Mouse (Mus musculus) neural tube, embryonic 11.5 days (tissue): ENCODE results near the gene Tmcc3. TPM values are rescaled to one million over a fixed set of nuclear protein-coding genes. Genes with fewer than 3 reads are reported as not detected.

Source experiments
- ATAC-seq: fragments of 200-750 bp; cut with Nextera tagmentation; 2 replicates; pipeline ENCODE4 v1.8.0; 2017; ENCODE audit warnings: moderate number of reproducible peaks, mild to moderate bottlenecking, moderate TSS enrichment, moderate library complexity; ENCODE audit not compliant: insufficient read depth, low FRiP score, low TSS enrichment
- DNase-seq: peaks from one replicate; pipeline ENCODE4 v3.0.0-alpha.2; 2015; ENCODE audit warnings: low spot score
- H3K27ac ChIP-seq: fragments of 300-500 bp; sonication (generic); 2 replicates; pipeline ENCODE4 v1.5.1; 2014; ENCODE audit warnings: low read depth, mild to moderate bottlenecking, low read length
- H3K27me3 ChIP-seq: fragments of 300-500 bp; sonication (generic); 2 replicates; pipeline ENCODE4 v1.6.1; 2014; ENCODE audit warnings: mild to moderate bottlenecking, low read length, mixed read lengths; ENCODE audit not compliant: control insufficient read depth, insufficient read depth
- H3K36me3 ChIP-seq: fragments of 300-500 bp; sonication (generic); 2 replicates; pipeline ENCODE4 v1.6.1; 2014; ENCODE audit warnings: mild to moderate bottlenecking, low read length, moderate library complexity, mixed read lengths; ENCODE audit not compliant: control insufficient read depth, insufficient read depth
- H3K4me1 ChIP-seq: fragments of 300-500 bp; sonication (generic); 2 replicates; pipeline ENCODE4 v1.6.1; 2014; ENCODE audit warnings: low read length, mixed read lengths; ENCODE audit not compliant: control insufficient read depth, insufficient read depth
- H3K4me2 ChIP-seq: fragments of 300-500 bp; sonication (generic); 2 replicates; pipeline ENCODE4 v1.6.1; 2014; ENCODE audit warnings: low read depth, mild to moderate bottlenecking, moderate library complexity
- H3K4me3 ChIP-seq: fragments of 300-500 bp; sonication (generic); 2 replicates; pipeline ENCODE4 v1.5.1; 2014; ENCODE audit warnings: low read depth, low read length
- H3K9ac ChIP-seq: fragments of 300-500 bp; sonication (generic); 2 replicates; pipeline ENCODE4 v1.6.1; 2014; ENCODE audit warnings: mild to moderate bottlenecking, low read length
- H3K9me3 ChIP-seq: fragments of 300-500 bp; sonication (generic); 2 replicates; pipeline ENCODE4 v1.6.1; 2016; ENCODE audit warnings: low read length; ENCODE audit not compliant: control insufficient read depth
- WGBS: fragments of 180-500 bp; shearing (Covaris S2); extraction: QIAGEN DNeasy Blood & Tissue Kit; methylation state at CpG from one replicate; pipeline ENCODE4 v1.1.7; 2014; 5-methylcytosine and 5-hydroxymethylcytosine counted together
- polyA plus RNA-seq: library from polyadenylated mRNA; unstranded; fragments of >200 nt; fragmentation: Nextera tagmentation; extraction: Ambion mirVana; gene quantifications from 2 replicates; pipeline ENCODE4 v1.2.1, GENCODE M21; 2014

Gene Tmcc3
- polyA plus RNA-seq, 1 experiment from 2014 or later, result 6.1 TPM

GRCm38 (mm10) chr10:94562991-94563390, 251.2 kb downstream of the Tmcc3 start:
- WGBS, result 86% methylated on average over 3 of the region's 3 CpGs
- no peak for DNase-seq

DNA sequence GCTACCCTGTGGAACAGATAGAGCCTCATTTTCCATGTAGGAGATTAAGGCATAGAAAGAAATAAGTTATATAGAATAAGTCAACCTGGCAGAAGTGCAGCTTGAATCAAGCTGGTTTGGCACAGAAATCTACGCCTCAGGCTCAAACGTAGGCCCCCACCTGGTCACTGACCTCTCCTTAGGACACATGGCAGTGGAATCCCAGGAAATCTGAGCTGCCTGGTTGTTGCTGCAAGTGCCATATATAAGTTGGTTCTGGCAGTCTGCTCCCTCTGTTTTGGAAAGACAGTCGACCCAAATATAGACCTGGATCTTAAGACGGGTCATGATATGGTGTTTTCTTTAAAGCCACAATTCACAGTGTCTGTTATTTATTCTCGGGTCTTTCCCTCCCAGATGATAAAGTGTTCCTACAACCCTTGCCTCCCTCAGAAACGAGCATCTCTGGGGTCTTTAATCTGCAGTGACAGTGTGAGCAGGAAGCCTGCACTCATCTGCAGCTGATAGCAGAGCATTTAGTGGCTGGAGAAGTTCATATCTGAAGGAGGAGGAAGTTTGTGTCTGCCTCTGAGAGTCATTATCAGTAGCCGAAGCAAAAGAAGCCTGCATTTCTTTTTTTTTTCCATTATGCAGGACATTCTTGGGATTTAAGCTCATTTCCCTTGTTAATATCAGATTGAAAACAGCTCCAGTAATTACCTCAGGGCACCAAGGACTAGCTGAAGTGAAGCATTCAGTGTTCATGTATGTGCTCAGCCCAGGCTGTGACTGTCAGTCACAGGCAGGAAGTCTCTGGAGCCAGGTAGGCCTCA, 253.9 kb downstream of the Tmcc3 start:
- Histone ChIP-seq H3K4me3 (no peak overlapping the region), H3K9me3 (no peaks in the 10 kb centered on the region), H3K9ac (no peak overlapping the region), H3K27ac (no peak overlapping the region), H3K36me3 (no peaks in the 10 kb centered on the region), H3K4me2 (no peak overlapping the region), H3K27me3 (no peaks in the 10 kb centered on the region), H3K4me1 (no peaks in the 10 kb centered on the region)
- 63% methylated on average over 7 of the region's 7 CpGs for WGBS
- ATAC-seq (no peak), DNase-seq (no peak)

More at GRCm38 (mm10) chr10:94562991-94563390, 251.2 kb downstream of the Tmcc3 start:
- ATAC-seq, result no peak
- Histone ChIP-seq H3K4me3 (no peak overlapping the region), H3K27ac (no peak overlapping the region), H3K9ac (no peak overlapping the region), H3K9me3 (no peaks in the 10 kb centered on the region), H3K27me3 (no peaks in the 10 kb centered on the region), H3K4me2 (no peak overlapping the region), H3K36me3 (no peaks in the 10 kb centered on the region), H3K4me1 (no peaks in the 10 kb centered on the region)

GRCm38 (mm10) chr10:94566222-94566868, 254.6 kb downstream of the Tmcc3 start:
- no peak overlapping the region for H3K4me3 ChIP-seq
- H3K27ac ChIP-seq, result no peak overlapping the region
- H3K27me3 ChIP-seq, result no peaks in the 10 kb centered on the region
- H3K9me3 ChIP-seq, result no peaks in the 10 kb centered on the region
- no peak for ATAC-seq
- no peaks in the 10 kb centered on the region for H3K4me1 ChIP-seq
- H3K36me3 ChIP-seq, result no peaks in the 10 kb centered on the region
- no peak for DNase-seq
- WGBS, result 50% methylated on average over 21 of the region's 21 CpGs
- no peak overlapping the region for H3K4me2 ChIP-seq
- no peak overlapping the region for H3K9ac ChIP-seq

DNA sequence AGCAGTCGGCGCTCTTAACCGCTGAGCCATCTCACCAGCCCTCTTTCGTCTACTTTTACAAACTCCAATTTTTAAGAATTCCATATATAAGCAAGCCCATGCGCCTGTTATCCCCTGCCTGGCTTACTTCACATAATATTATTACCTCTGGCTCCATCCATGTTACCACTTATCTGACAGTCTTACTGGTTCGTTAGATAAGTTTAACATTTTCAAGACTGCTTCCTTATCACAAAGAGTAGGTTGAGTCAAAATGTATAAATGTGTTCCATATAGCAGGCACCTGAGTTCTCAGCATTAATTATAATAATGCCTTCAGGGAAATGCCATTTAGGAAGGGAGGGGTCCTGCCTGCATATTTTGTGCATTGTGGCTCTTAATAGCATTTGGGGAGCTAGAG, 255.5 kb downstream of the Tmcc3 start:
- 94% methylated on average over 6 of the region's 6 CpGs for WGBS
- Histone ChIP-seq H3K9me3 (no peaks in the 10 kb centered on the region), H3K27ac (no peak overlapping the region), H3K4me3 (no peak overlapping the region), H3K4me2 (no peak overlapping the region), H3K27me3 (no peaks in the 10 kb centered on the region), H3K9ac (no peak overlapping the region), H3K4me1 (no peaks in the 10 kb centered on the region), H3K36me3 (no peaks in the 10 kb centered on the region)
- ATAC-seq (no peak), DNase-seq (no peak)

- no peaks in the 10 kb centered on the region for H3K27me3 ChIP-seq
- WGBS, result 71% methylated on average over 14 of the region's 14 CpGs
- no peak overlapping the region for H3K9ac ChIP-seq
- H3K4me2 ChIP-seq, result no peak overlapping the region
- H3K4me1 ChIP-seq, result no peaks in the 10 kb centered on the region
- no peak overlapping the region for H3K4me3 ChIP-seq
- no peak overlapping the region for H3K27ac ChIP-seq
- ATAC-seq (no peak), DNase-seq (no peak)
- no peaks in the 10 kb centered on the region for H3K36me3 ChIP-seq
- H3K9me3 ChIP-seq, result no peaks in the 10 kb centered on the region
Observed at GRCm38 (mm10) chr10:94567915-94568314, 256.2 kb downstream of the Tmcc3 start.

DNA sequence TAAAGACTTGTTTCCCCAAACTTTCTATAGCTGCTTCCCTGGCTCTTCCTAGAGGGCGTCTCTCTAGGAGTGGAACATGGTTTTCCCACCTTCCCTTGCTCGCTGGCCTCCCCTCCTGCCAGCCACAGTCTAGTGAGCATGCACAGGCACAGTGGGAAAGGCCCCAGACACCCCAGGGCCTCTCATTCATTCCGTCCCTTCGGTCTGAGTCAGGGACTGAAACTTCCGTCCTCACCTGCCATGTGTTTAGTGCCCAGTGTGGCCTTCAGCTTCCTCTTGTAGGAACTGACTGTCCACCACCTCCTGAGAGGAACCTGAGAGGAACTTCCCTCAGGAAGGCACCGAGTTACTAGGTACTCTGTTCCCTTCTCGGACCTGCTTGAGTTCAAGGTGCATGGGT, 257.1 kb downstream of the Tmcc3 start:
- Histone ChIP-seq H3K4me2 (no peak overlapping the region), H3K4me3 (no peak overlapping the region), H3K4me1 (no peaks in the 10 kb centered on the region), H3K36me3 (no peaks in the 10 kb centered on the region), H3K9me3 (no peaks in the 10 kb centered on the region), H3K27ac (no peak overlapping the region), H3K27me3 (no peaks in the 10 kb centered on the region), H3K9ac (no peak overlapping the region)
- DNase-seq (no peak), ATAC-seq (no peak)
- 84% methylated on average over 7 of the region's 7 CpGs for WGBS

GRCm38 (mm10) chr10:94569731-94570130, 258.0 kb downstream of the Tmcc3 start:
- Histone ChIP-seq H3K36me3 (no peaks in the 10 kb centered on the region), H3K27me3 (no peaks in the 10 kb centered on the region), H3K27ac (no peak overlapping the region), H3K4me3 (no peak overlapping the region), H3K9ac (no peak overlapping the region), H3K9me3 (no peaks in the 10 kb centered on the region), H3K4me2 (no peak overlapping the region), H3K4me1 (no peaks in the 10 kb centered on the region)
- 73% methylated on average over 7 of the region's 7 CpGs for WGBS
- no peak for ATAC-seq
- no peak for DNase-seq

GRCm38 (mm10) chr10:94571927-94572620, 260.3 kb downstream of the Tmcc3 start:
- no peak overlapping the region for H3K27ac ChIP-seq
- no peak overlapping the region for H3K9ac ChIP-seq
- no peak overlapping the region for H3K4me3 ChIP-seq
- ATAC-seq, result no peak
- WGBS, result 84% methylated on average over 9 of the region's 9 CpGs
- H3K4me1 ChIP-seq, result no peaks in the 10 kb centered on the region
- H3K36me3 ChIP-seq, result no peaks in the 10 kb centered on the region
- no peak overlapping the region for H3K4me2 ChIP-seq
- no peaks in the 10 kb centered on the region for H3K9me3 ChIP-seq
- H3K27me3 ChIP-seq, result no peaks in the 10 kb centered on the region
- DNase-seq, result no peak
